Mouse (Mus musculus) spleen, postnatal 14 days (tissue): ENCODE measurements at regions not wholly inside any gene's neighbourhood (a gene's known extent, or its start where the extent isn't known, plus 50 kb on each side); places are given as distances from the start of the nearest gene placed in this dataset.

Experiments used
- DNase-seq, 2 experiments: peaks; one replicate each; pipeline ENCODE4 v3.0.0; 2021 to 2022; ENCODE audit warnings: low spot score in 2 of 2

DNA sequence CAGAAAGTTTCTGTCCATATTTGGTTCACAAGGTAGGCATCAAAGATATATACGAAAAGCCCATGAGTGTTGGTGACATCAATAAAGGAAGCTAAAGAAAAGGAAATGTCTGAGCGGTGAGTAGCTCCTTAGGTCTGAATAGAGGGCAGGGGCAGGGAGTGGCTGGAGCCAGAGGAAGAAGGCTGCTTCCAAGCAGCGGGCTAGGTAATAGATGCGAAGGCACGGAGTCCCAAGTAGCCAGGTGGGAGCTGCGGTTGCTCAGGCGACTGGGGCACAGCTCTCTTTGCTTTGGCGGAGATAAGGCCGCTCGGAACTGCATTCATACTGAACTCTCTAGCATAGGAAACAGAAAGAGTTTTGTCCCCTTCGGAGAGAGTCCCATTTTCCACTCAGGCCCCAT is 193.9 kb upstream of the Sox9 start:
- no peak for DNase-seq

DNA sequence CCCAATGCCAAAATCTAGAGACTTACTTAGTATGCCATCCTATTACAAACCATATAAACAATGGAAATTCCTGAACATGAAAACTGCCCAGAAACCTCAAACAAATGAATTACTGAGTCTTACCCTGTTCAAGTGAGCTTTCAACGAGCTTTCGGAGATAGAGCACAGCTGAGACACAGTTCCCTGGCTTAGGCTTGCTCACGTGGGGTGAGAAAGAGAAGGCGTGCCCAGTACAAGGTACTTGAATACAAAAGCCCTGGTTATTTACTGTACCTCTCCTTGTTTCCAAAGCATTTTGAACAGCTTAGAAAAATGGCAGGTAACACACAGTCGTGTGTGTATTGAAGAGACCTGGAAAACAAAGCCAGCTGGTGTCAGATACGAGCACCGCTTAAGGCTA is 191.8 kb upstream of the Sox9 start:
- no peak for DNase-seq

DNA sequence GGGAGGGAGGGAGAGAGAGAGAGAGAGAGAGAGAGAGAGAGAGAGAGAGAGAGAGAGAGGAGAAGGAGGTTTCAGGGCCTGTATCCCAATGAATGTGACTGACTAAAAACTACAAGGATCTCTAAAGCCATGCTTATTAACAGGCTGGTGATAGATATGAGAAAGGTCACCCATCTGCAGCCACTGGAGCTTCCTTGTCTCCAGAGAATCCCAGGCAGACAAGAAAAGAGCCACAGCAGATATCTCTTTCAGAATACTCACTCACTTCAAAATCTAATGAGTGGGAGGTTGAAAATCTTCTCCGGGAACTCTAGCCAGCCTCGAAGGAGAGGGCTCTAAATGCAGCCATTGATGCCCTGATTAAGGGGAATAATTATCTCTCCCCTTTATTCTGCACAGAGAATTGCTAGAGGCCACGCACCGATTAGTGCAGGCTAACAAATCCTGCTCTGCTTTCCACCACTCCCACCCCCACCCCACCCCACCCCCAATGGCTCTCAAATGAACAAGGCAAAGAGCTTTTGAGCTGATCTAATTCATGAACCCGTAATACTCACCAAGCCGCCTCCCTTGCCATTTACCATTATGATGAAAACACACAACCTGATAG is 189.5 kb upstream of the Sox9 start:
- DNase-seq, result no peak

DNA sequence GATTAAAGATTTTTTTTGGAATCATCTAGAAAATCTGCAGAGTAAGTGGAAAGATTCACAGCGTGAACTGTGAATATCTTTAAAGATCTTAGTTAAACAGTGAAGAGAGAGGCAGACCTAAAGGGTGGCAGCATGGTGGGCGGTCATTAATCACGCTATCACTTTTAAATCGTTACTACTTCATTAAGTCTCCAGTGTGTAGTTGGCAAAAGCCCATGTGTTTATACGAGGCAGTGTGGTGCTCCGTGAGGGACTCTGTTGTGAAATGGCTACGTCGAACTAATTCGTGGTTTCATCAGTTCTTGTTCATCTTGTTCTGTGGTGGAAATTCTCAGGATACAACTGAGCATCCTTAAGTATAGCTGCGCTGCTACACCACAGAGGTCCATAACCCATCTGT is 188.2 kb upstream of the Sox9 start:
- no peak for DNase-seq

DNA sequence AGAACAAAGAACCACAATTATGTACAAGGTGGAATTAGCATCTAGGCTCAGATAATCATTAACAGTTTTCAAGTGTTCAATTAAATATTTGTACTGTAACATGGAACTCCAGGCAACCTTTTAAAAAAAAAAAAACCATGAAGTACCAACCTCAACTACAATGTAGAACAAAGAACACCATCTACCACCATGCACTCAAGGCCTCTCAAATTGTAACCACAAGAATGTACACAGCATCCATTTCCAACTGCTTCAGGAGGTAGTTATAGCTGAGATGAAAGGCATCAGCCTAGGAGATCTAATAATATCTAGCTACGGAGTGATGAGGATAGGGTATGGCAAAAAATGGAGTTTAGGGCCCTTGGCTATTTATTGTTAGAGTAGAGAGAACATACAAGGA is 174.7 kb upstream of the Sox9 start:
- no peak for DNase-seq

DNA sequence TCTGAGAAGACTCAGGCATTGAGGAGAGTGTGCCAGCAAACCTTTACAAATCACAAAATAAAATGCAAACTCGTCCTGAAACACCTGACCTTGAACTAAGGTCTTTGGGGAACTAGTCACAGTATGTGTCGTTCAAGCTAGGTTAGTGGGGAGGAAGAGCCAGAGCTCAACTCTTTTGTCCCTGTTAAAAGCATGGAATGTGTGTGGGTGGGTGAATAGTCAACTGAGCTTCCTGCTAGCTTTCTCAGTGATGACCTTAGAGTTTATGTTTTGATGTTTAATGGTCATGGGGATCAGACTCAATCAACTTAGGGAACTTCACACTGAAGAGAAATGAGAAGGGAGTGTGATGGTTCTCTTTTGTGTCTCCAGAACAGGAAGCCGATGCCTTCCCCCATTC is 172.7 kb upstream of the Sox9 start:
- no peak for DNase-seq

DNA sequence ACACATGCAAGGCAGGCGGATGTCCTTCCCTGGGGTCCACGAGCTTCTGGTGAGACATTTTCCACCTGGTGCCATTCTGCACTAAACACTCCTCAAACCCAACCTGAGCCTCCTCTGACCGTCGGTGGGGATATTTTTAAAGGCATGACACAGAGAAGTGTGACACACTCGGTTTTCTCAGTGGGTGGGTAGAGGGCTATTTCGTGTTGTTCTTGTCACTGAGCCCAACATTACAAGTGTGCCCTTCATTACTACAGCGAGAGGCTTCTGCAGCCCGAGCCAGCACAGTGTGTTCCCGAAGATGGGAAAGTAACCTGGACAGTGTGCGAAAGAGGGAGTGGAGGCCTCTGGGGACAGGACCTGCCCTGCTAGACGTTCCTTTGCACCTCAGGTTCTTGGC is 171.0 kb upstream of the Sox9 start:
- no peak for DNase-seq

DNA sequence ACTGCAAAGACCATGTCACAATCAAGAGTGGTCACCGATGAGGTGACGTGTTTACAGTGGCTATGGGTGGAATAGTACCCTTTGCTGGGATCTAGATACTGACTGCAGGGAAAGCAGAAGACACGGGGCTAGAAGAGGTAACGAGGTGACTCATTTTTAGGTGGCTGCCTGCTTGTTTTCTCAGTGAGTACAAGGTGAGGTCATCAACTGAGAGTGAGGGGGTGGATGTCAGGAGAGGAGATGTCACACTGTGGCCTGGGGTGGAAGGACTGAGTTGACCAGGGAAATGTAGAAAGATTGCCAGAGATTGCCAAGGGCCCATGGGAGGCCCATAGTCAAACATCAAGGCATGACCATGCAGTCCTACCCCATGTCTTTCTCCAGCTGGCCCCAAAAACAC is 166.4 kb upstream of the Sox9 start:
- DNase-seq, result no peak

DNA sequence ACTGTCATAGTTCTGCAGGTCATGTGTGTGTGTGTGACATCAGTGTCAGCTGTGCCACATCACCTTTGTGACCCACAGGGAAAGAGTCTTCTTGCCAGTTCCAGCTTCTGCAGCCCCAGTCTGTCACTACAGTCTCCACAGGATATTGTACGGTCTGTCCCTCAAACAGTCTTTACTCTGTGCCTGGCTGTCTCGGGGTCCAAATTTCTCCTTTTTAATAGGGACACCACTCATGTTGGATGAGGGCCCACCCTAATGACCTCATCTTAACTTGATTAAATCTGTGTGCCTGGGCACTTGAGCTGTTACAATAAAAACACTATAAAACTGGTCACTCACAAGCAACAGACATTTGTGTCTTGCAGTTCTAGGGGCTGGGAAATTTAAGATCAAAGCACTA is 165.1 kb upstream of the Sox9 start:
- DNase-seq, result no peak

DNA sequence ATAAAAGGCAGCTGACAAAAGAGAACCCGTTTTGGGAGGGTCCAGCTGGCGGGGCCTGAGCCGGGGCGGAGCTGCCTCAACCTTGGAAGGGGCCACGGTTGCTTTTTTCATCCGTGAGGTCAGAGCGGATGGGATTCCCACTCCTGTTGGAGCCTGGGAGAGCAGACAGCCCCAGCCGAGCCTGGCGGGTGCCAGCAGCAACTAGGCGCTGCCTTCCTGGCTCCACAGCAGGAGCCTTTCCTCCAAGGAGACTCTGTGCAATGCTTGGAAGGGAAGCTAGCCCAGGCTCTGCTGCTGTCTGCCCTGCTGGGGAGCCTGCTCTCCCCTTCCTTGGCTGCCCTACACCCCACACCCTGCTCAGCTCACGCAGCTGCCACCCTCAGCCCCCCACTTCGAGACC is 161.1 kb upstream of the Sox9 start:
- no peak for DNase-seq

DNA sequence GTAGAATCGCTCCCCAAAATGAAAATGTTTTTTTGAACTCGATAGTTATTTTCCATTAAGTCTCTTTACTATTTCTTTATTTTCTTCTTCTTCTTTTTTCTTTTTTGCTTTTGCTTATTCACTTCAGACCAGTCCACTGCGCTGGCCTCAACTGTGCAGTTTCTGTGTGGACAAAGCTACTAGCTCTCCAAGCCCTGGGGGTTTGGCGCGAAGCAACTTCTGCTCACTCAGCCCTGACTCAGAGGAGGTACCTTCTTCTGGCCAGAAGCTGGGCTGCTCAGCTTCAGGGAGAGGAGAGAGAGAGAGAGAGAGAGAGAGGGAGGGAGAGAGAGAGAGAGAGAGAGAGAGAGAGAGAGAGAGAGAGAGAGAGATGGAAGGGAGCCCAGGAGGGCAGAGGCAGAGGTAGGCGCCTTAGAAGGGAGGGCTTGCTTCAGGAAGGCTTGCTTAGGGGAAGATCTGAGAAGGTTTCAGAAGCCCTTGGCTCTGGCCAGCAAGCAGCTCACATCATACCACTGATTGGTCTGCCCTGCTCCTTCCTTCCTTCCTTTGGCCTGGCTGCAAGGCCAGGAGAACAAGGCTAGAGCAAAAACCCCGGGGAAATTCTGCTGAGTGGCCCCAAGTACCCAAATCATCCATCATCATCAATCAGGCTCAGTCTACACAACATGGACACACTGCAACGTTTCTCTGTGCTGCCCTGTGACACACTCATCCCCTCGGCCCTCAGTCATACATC is 160.5 kb upstream of the Sox9 start:
- no peak for DNase-seq

DNA sequence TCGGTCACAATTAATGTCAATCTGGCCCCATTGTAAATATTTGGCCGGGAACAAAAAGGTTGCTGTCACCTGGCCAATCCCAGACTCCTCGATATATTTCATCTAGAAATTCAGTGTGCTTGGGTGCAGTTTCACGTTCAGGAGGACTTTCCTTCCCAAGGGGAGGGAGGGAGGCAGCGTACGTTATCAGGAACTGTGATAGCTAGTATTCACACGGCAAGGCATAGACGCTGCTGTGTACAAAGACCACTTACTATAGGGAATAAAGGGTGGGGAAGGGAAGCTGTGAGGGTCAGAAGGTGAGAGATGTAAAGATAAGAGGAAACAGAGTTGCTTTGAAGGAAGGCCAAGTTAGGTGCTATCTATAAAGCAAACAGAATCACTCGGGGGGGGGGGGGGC is 132.7 kb upstream of the Sox9 start:
- no peak for DNase-seq

DNA sequence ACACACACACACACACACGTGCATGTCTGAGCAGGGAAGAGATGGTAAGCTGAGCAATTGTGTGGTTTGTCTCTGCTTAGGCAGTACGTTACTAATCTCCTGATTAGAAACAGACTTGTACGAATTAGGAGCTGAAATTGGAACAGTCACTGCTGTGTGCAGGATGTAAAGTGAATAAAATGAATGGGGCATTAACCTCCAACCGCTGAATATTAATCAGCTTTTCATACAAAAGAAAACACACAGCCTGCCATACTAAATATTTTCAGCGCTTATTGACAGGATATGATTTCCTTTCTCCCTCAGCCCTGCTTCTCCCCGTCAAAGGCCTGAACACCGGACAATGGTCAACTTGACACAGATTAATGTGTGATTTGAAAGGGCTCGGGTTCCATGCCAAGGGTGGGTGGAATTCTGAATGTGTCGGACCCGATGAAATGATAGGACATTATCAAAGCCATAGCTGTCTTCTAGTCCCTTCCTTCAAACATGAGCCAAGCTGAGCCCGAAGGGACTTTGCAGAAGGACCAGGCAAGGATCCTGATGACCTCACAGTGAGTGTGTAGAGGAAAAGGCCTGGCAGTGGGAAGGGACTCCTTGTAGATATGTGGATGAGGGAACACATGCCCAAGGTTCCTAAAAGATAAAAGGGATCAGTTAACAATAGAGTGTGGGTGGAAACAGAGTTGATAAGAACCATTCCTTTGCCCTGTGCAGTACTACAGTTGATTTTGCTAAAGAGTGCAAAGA is 124.4 kb upstream of the Sox9 start:
- DNase-seq, result no peak

DNA sequence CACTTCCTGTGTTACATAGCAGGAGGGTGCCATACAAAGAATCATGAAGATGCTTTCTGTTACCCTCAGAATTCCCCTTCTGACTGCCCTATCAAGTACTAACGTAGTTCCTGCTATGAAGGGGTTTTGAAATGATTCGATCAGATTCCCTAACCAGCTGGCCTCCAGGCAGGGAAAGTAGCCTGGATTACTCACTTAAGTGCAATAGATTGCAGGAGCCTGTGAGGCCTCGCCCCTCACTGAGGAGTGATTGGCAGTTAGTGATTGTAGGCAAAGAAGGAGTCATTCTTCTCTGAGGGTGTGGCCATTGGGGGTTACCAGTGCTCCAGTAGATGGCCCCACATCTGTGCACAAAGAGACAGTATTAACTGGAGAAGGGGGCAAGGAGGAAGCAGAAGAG is 122.1 kb upstream of the Sox9 start:
- DNase-seq, result no peak

DNA sequence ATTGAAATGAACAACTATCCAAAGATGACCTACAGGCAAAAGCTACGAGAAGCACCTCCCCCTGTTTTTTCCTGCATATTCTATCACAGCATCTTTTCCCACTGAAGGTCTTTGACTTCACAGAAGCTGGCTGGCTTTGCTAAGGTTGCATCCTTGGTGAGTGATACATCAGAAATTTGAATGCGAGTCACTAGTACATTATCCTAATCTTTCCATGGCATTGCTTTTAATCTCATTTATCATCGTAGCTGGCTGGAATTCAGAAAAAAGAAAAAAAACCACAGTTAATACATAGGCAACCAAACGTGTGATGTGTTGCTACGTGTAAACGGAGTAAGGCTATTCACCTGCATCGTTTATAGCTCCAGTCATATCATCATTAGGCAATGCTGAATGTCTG is 120.6 kb upstream of the Sox9 start:
- DNase-seq, result no peak

DNA sequence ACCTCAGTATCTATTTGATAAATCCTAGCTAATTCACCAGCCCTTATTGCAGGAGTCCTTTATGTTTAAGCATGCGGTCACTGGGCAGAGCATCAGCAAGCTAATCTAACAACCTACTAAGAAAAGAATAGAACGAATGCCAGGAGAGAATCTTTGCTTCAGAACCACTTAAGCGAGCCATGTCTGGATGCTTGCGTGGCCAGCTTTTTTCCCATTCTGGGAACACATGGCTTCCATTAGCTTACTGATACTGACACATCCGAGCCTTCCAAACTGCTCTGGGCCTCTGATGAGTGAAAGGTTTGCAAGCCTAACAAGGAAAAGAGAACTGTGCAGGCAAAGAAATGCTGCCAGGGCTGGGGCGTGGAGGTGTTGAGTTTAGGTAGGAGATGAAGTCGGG is 114.7 kb upstream of the Sox9 start:
- no peak for DNase-seq

DNA sequence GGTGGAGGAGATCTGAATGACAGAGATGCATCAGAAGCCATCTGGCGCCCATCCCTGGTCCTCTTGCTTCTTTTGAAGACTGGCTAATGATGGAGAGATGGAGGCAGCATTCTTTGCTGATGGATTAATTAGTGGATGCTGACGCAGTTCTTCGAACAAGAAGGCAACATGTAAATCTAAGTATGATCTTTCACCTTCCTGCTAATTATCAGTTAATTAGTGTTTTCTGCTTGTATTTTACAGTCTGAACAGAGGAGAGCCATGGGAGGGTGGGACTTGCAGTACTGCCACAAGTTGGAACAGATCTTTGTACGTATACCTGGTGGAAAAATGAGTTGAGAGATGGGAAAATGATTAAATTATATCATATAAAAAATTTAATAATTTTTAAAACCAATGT is 109.9 kb upstream of the Sox9 start:
- DNase-seq, result no peak

DNA sequence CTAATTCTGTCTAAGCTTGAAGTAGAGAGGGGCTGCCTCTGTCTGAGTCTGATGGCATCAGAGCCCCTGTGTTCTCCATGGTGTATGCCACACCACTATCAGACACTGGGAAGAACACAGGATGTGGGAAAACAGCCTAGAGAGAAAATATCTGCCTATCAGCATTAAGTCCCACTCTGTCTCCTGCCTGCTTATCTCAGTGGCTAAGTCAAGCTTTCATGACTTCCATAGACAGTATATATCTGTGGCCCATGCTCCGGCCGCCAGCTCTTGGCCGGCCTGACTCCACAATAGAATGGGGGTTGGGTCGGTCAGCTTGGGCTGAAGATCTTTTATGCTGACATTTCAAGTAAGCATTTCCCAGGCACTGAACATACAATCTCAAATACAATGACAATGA is 92.0 kb upstream of the Sox9 start:
- DNase-seq, result no peak

DNA sequence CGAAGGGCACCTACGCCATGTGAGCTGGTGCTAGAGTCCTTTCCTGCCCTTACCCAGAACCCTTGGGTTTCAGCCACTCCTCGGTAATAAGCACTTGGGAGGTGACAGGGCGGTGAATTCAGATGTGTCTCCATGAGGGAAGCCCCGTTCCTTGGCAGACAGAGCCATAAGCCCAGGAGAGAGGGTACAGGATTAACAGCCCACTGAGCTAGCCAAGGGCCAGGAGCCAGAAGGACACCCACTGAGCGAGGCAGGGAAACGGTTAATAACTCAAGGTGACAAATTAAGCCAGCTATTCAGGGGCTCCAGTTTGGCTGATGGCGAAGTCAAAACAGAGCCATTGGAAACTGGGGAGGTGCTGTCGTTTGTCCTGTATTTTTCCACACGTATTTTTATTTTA is 75.9 kb upstream of the Sox9 start:
- DNase-seq, result no peak

DNA sequence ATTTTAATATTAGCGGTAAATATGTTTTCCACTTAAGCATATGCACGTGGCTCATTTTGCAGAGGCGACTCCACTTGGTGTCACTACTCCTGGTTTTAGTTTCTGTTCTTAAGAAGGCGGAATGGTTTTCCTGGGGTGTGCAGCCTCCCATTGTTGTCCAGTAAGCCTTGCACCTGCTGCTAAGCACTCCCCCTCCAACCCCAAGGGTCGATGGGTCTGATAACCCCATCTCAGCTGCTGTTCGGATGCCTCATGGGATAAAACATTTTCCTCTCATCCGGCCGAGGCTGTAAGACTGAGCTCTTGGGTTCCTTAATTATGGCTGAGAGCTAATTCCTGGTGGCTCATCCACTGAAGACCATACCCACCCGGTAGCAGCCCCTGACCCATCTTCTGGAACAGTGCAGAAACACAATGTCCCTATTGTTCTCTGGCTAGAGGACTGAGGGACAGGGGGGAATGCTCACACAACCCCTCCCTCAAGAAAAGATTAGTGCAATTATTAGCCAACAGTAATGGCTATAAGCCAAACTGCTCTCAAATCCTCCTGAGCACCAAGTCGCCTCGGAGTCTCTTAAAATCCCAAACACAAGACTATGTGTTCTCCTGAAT is 73.8 kb upstream of the Sox9 start:
- no peak for DNase-seq

DNA sequence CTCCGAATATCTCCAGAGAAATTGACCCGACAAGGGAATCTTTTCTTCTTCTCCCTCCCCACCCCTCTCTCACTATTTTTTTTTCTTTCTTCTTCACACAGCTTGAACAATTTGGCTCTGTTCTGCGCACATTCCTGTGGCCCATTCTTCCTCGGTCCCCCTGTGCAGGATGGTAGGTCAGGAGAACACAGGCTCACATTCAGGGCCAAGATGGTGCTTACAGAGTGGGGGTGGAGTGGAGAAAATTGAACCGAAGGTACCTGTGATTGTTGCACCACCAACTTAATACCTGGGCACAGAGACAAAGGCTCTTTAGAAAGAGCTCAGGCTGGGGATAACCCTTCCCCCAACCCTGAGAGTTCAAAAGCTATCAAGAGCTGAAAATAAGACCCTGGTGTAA is 70.4 kb upstream of the Sox9 start:
- no peak for DNase-seq

DNA sequence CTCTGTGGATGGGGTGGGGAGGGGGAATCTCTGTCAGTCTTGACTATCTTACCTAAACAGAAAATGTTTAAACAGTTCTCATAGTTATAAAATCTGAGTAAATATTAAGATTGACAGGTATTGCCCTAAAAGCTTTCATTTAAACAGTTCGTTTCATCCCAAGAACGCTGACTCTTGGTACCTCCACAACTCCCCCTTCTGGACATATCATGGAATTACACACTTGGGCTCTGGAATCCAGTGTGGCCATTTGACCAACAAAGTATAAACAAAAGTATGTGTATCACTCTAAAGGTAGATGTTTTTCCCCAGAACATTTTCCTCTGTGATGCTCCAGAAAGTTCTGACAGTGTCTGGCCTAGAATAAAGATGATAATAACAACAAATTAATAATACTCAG is 63.5 kb upstream of the Sox9 start:
- no peak for DNase-seq

DNA sequence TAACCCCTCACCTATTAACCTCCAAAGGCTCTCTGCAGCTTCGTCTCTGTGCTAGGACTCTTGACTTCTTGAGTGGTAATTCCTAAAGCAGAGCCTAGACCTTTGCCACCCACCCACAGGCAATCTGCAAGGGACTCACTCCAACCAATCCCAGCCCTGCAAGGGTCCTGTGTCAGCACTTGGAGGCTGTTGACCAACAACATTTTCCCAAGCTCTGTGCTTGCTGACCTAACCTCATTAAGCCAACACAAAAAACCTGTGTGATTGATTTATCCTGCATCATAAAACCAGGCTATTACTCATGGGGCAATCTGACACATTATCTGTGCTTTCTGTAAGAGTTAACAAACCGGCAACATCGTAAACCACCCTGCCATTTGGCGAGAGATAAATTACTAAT is 61.4 kb upstream of the Sox9 start:
- no peak for DNase-seq
